Mouse (Mus musculus): ENCODE measurements around the gene Gclm.

Gclm gene

GRCm38 (mm10) chr3:122292300-122293222 is 47.2 kb downstream of the Gclm start:
- DNase-seq (ENCODE audit: low read depth, low spot score), result peak; percentile 84

DNA sequence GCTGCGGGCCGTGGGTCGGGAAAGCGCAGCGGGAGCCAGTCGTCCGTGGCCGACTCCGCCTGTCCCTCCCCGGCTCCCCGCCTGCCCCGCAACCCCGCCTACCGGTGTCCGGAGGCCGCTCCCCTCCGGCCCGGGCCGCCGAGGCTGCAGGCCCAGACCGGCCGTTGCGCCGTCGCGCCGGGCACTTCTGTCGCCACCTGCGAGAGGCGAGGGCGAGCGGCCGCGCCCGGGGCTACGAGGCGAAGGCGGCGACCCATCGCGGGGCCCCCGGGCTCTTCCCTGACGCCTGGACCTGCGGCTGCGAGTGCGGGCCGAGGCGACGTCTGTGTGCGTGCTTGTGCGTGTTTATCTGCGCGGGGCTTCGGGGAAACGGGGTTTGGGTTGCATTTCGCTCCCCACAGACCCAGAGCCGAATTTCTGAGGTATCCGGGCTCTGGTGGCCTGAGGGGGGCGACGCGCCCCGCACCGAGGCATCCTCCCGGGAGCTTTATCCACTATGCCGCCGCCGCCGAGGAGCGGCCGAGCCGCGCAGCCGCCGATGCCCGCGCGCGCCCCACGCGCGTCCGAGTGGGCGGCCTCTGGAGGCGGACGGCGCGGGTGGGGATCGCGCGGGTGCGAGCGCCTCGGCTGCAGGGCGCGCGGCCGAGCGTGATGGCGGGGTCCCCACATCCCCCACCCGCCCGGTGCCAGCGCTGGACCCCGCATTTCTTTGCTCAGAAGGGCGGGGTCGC is 48.0 kb downstream of the Gclm start:
- peak; percentile 67 for DNase-seq (ENCODE audit: low read depth, low spot score)

DNA sequence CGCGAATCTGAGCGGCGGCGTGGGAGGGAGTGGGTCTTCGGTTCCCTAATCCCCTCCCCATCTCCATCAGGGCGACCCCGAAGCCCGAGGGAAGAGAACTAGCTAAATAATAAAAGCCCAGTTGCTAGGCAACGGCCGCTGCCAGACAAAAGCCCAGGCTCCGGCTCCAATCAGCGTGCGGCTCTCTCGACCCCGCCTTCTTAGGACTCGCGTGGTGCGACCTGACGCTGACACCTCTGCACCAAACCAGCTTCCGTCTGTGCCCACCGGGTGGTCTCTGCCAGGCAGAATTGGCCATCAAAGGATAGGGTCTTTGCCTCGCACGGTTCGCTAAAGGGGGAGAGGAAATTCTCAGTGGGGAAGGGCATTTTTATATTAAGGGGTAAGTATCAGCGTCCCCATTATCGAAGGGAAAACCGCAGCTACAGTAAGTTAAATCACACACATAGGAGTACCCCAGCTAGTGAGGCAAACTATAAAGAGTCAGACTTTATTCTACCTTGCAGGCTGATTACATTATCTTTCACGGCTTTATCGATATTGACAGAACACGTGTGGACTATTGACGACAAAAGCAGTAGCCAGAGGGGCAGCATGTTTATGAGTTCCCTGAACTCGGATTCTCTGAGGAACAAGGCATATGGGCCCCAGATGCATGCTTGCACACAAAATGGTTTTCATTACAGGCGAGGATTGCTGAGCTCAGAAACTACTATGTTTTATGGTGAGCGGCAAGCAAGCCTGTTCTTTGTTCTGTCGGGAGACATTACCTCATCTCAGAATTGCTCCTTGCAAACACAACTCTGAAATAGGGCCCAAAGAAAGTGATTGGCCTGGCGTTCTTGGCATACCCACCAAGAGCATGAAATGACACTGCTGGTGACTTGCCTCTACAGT is 48.8 kb downstream of the Gclm start, which contains the start of gene Bcar3:
Gene Bcar3 (plus strand): TSS at position 183 of the 897 bp plus-strand sequence.
- DNase-seq (ENCODE audit: low read depth, low spot score), result peak; percentile 87

GRCm38 (mm10) chr3:122295511-122295910 is 50.2 kb downstream of the Gclm start:
- peak; percentile 58 for DNase-seq (ENCODE audit: low read depth, low spot score)

- DNase-seq (ENCODE audit: low read depth, low spot score), result no peak
These were observed 51.6 kb downstream of the Gclm start for GRCm38 (mm10) chr3:122296979-122297378.

DNA sequence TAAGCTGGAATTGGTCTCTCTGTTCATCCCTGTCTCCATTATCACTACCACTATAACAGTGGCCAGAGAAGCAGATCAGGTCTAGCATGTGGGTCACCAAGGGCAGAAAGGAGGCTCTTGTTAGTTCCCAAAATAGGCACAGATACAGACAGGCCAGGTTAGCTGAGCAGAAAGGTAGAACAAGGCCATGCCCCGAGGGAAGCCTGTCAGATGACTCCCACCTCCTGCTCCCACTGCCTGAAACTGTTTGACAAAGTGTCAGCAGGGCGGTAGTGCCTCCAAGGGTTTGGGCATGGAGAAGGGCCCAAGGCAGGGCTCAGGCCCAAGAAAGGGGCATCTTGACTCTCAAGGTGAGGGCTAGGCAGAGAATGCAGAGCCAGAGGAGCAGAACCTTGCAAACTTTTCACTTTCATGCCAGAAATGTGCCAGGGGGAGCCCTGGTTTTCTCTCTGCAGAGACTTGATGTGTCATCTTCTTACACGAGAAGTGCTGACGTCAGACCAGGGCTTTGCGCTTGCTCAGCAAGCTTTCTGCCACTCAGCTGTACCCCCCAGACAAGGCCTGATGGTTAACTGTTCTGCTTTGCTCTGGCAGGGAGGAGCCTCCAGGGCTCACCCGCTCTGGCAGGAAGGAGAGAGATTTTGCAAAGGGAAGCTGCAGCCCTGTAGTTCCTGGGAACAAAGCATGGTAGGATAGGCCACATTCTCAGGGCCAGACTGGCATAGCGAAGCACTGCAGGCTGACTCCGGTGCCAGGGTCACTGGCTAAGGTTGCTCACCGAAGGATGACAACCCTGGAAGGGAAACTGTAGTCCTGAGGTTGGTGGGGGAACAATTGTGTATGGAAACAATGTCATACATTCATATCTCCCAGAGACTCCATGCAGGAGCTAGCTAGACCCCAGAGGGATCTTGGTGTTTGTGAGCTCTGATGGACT is 55.9 kb downstream of the Gclm start:
- DNase-seq (ENCODE audit: low read depth, low spot score), result no peak

GRCm38 (mm10) chr3:122304560-122304959 is 59.2 kb downstream of the Gclm start:
- DNase-seq (ENCODE audit: low read depth, low spot score), result no peak

GRCm38 (mm10) chr3:122307894-122308671 is 62.7 kb downstream of the Gclm start:
- no peak for DNase-seq (ENCODE audit: low read depth, low spot score)

- DNase-seq (ENCODE audit: low read depth, low spot score), result no peak
These were observed 63.6 kb downstream of the Gclm start for GRCm38 (mm10) chr3:122308981-122309380.

DNA sequence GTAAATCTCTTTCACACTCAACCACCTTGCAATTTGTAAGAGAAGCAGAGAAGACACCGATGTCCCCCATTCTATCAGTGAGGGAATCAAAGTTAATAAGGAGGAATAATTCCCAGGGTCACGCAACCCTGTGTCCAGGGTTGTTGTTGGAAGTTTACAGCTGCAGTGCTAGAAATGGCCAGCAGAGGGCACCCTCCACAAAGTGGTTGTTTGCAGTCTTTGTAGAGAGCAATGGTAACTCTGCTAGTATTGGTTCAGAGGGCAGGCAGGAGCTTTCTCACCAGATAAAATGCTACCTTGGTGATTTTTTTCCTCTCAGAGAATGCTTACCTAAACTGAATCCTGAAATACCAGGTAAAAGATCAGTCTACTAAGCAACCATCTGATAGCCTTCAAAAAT is 66.7 kb downstream of the Gclm start:
- peak; percentile 70 for DNase-seq (ENCODE audit: low read depth, low spot score)

GRCm38 (mm10) chr3:122312936-122313629 is 67.7 kb downstream of the Gclm start:
- DNase-seq (ENCODE audit: low read depth, low spot score), result no peak

DNA sequence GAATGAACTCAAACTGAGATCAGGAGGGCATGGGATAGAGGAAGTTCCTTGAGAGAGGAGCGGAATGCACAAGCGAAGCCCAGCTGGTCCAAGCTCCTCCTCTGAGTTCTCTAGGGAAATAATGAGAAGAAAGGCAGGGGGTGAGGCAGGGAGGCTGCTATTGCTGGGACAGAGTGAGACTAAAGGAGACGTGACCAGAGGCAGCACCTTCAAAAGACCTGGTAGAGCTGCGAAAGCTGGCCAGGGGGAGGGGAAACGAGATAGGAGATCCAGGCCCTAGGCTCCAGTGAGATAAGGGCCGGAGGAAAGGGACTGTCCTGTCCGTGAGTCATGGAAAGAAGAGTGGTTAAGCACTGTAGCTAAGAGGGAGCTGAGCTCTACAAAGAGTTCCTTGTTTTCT is 68.6 kb downstream of the Gclm start:
- no peak for DNase-seq (ENCODE audit: low read depth, low spot score)

DNA sequence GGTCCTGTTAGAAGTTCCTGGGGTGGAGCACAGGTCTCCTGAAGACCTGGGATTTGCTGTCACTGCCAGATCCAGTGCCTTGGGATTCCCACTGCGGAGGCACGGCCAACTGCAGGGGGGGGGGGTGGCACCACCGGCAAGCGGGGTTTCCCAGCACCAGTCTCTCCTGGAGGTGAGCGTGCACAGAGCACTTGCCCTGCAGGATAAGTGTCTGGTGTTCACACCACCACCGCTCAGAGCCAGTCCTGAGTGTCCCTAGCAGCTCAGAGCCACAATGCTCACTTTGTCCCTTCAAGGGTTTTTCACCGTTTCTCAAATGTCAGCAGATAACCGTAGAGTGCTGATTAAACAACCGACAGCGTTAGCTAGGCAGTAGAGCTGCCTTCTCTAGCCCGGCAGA is 71.3 kb downstream of the Gclm start:
- DNase-seq (ENCODE audit: low read depth, low spot score), result no peak

DNA sequence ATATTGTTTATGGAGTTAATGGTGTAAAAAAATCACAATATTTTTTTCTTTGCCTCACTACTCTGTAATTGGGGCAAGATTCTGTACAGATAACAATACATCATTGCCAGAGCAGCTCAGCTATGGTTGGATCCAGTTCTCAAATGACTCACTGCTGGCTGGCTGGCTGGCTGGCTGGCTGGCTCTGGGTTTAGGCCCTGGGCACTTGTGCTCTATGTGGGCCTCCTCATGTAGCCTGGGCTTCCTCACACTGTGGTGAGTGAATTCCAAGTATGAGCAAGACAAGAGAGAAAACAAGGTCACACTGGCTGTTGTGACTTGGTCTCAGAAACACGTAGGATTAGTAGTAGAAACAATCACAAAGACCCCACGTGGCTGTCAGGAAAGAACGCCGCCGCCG is 72.0 kb downstream of the Gclm start:
- DNase-seq (ENCODE audit: low read depth, low spot score), result no peak
